Mouse (Mus musculus) midbrain, embryonic 14.5 days (tissue): Measurements from ENCODE around the gene Coil. TPM values are rescaled to one million over a fixed set of nuclear protein-coding genes. Genes with fewer than 3 reads are reported as not detected.

ENCODE experiments used
- ATAC-seq: fragments of 200-750 bp; cut with Nextera tagmentation; 2 replicates; pipeline ENCODE4 v1.8.0; 2017; ENCODE audit warnings: moderate number of reproducible peaks, moderate library complexity; ENCODE audit not compliant: low FRiP score, low TSS enrichment
- DNase-seq: peaks from one replicate; pipeline ENCODE4 v3.0.0-alpha.2; 2015
- H3K27ac ChIP-seq: fragments of 300-500 bp; sonication (generic); replicated peaks from 2 replicates; pipeline ENCODE4 v1.5.1; 2014; ENCODE audit warnings: mild to moderate bottlenecking, low read depth, low read length, moderate library complexity
- H3K27me3 ChIP-seq: fragments of 300-500 bp; sonication (generic); 2 replicates; pipeline ENCODE4 v1.6.1; 2014; ENCODE audit warnings: low read length, control low read depth, mixed read lengths; ENCODE audit not compliant: control insufficient read depth, insufficient read depth
- H3K36me3 ChIP-seq: fragments of 300-500 bp; sonication (generic); 2 replicates; pipeline ENCODE4 v1.6.1; 2014; ENCODE audit warnings: low read length, control low read depth; ENCODE audit not compliant: control insufficient read depth, insufficient read depth
- H3K4me1 ChIP-seq: fragments of 300-500 bp; sonication (generic); 2 replicates; pipeline ENCODE4 v1.6.1; 2014; ENCODE audit warnings: mild to moderate bottlenecking, antibody characterized with exemption, low read length, control low read depth; ENCODE audit not compliant: control insufficient read depth, insufficient read depth
- H3K4me2 ChIP-seq: fragments of 300-500 bp; sonication (generic); 2 replicates; pipeline ENCODE4 v1.6.1; 2014; ENCODE audit warnings: mild to moderate bottlenecking, low read length, moderate library complexity
- H3K4me3 ChIP-seq: fragments of 300-500 bp; sonication (generic); replicated peaks from 2 replicates; pipeline ENCODE4 v1.5.1; 2014; ENCODE audit warnings: low read depth, low read length
- H3K9ac ChIP-seq: fragments of 300-500 bp; sonication (generic); replicated peaks from 2 replicates; pipeline ENCODE4 v1.6.1; 2014; ENCODE audit warnings: mild to moderate bottlenecking, low read length, moderate library complexity
- H3K9me3 ChIP-seq: fragments of 300-500 bp; sonication (generic); 2 replicates; pipeline ENCODE4 v1.6.1; 2016; ENCODE audit warnings: low read length, control low read depth, mixed read lengths; ENCODE audit not compliant: control insufficient read depth
- WGBS: fragments of 180-500 bp; shearing (Covaris S2); extraction: QIAGEN DNeasy Blood & Tissue Kit; methylation state at CpG from one replicate; pipeline ENCODE4 v1.1.7; 2014; 5-methylcytosine and 5-hydroxymethylcytosine counted together
- polyA plus RNA-seq: library from polyadenylated mRNA; unstranded; fragments of >200 nt; fragmentation: Nextera tagmentation; extraction: Ambion mirVana; gene quantifications from 2 replicates; pipeline ENCODE4 v1.2.1, GENCODE M21; 2014

Coil gene
- polyA plus RNA-seq, 1 experiment from 2014 or later: 19.2 TPM

DNA sequence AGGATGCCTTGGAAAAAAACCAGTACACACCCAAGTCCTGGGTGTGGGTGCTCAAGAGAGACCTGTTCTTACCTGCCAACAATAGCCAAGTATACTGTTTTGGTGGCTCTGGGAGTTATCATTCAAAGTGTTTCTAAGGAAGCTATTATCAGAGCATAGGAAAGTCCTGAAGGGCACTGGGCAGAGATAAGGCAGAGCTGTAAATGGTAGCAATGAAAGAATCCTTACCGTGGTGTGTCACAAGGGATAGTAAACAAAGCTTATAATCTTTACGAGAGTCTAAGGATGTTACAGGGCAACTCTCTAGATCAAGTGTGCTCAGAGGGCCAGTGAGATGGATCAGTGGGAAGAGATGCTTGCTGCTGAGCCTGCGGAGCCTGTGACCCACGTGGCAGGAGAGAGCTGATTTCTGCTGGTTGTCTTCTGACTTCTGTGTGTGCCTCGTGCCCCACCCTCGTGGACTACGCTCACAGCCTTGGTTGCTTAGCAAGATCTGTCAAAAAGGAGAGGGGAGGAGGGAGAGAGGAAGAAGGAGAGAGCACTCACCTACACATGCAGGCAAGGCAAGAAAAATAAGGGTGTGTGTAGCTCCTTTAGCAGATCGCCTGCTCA is 52.2 kb downstream of the Coil start:
- Histone ChIP-seq H3K36me3 (no peaks in the 10 kb centered on the region), H3K9me3 (no peaks in the 10 kb centered on the region), H3K27ac (no peak overlapping the region), H3K9ac (no peak overlapping the region), H3K4me3 (no peak overlapping the region), H3K4me2 (no peak overlapping the region), H3K27me3 (no peaks in the 10 kb centered on the region), H3K4me1 (no peaks in the 10 kb centered on the region)
- DNase-seq (no peak), ATAC-seq (no peak)
- 73% methylated on average over 8 of the region's 8 CpGs for WGBS

DNA sequence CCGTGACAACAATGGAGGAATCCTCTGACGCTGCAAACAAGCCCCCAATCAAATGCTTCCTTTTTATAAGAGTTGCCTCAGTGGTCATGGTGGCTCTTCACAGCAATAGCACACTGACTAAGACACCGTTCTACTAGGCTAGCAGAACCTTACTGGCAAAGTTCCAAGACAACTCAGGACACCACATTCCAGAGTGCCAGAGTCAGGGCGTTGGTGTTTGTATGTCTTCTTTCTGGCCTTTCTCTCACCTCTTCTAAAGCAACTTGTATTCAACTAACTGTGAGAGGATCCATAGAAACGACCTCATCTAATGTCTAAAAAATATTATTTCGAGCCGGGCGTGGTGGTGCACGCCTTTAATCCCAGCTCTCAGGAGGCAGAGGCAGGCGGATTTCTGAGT is 53.4 kb downstream of the Coil start:
- DNase-seq (no peak), ATAC-seq (no peak)

DNA sequence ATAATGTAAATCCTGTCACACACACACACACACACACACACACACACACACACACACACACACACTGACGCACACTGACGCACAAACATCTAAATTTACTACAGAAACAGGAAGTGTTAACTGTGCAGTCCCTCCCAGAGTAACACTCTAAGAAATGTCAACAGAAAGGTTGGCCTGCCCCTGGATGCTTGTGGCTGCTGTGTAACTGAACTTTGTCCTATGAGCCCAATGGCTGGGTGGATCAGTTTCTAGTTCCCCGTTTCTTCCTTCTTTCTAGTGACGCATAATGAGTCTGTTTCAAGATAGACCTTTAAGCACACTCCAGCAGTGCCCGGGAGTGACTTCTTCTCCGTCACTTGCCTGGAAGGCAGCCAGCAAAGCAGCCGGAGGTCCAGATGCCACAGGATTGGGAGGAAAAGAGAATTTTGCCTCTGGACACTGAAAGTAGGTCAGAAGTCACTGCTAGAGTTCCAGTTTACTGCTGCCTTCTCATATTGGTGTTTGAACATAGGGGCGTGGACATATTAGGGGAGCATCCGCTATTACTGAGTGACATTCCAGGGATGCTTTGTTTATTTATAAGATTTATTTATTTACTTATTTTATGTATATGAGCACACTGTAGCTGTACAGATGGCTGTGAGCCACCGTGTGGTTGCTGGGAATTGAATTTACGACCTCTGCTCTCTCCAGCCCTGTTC is 54.3 kb downstream of the Coil start:
- Histone ChIP-seq H3K36me3 (no peaks in the 10 kb centered on the region), H3K27me3 (no peaks in the 10 kb centered on the region), H3K27ac (no peak overlapping the region), H3K4me1 (no peaks in the 10 kb centered on the region), H3K9me3 (no peaks in the 10 kb centered on the region), H3K4me3 (no peak overlapping the region), H3K4me2 (no peak overlapping the region), H3K9ac (no peak overlapping the region)
- ATAC-seq (no peak), DNase-seq (peak; percentile 51)
- WGBS: 73% methylated on average over 11 of the region's 11 CpGs

More for the DNA sequence above, 53.4 kb downstream of the Coil start:
- 70% methylated on average over 10 of the region's 10 CpGs for WGBS
- H3K36me3 ChIP-seq: no peaks in the 10 kb centered on the region
- no peaks in the 10 kb centered on the region for H3K9me3 ChIP-seq
- H3K9ac ChIP-seq: no peak overlapping the region
- no peaks in the 10 kb centered on the region for H3K4me1 ChIP-seq
- H3K4me3 ChIP-seq: no peak overlapping the region
- no peak overlapping the region for H3K4me2 ChIP-seq
- no peak overlapping the region for H3K27ac ChIP-seq
- no peaks in the 10 kb centered on the region for H3K27me3 ChIP-seq

DNA sequence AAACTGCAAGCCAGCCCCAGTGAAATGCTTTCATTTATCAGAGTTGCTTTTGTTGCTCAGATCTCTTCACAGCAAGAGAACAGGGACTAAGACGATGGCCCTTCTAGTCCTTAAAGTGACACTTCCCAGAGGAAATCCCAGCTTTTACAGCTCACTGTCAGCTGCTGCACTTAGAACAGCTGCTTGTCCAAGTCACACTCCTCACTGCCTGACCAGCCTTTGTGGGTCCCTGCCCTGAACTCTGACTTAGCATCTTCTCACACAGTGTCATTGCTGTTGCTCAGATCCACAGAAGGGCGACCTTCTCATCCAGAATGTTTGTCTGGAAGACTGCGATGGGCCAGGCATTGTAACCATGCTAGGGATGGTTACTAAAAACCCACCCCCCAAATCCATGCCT is 55.6 kb downstream of the Coil start:
- Histone ChIP-seq H3K36me3 (no peaks in the 10 kb centered on the region), H3K27ac (no peak overlapping the region), H3K9ac (no peak overlapping the region), H3K4me2 (no peak overlapping the region), H3K27me3 (no peaks in the 10 kb centered on the region), H3K9me3 (no peaks in the 10 kb centered on the region), H3K4me3 (no peak overlapping the region), H3K4me1 (no peaks in the 10 kb centered on the region)
- WGBS: 69% methylated on average over 3 of the region's 3 CpGs
- DNase-seq (no peak), ATAC-seq (no peak)

DNA sequence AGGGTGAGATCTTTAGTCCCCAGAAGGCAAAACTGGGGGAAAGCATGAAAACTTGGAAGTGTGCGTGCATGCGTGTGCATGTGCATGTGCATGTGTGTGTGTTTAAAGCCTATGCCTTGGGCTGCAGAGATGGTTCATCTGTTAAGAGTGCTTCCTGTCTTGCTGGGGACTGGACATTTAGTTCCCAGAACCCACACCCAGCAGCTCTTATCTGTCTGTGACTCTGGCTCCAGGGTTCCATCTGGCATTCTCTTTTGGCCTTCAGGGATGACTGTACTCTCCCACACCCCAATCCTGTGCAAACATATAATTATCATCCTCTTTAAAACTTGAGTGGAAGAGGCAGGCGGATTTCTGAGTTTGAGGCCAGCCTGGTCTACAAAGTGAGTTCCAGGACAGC is 56.1 kb downstream of the Coil start:
- Histone ChIP-seq H3K27ac (no peak overlapping the region), H3K36me3 (no peaks in the 10 kb centered on the region), H3K4me1 (no peaks in the 10 kb centered on the region), H3K9me3 (no peaks in the 10 kb centered on the region), H3K4me3 (no peak overlapping the region), H3K9ac (no peak overlapping the region), H3K4me2 (no peak overlapping the region), H3K27me3 (no peaks in the 10 kb centered on the region)
- DNase-seq: no peak
- WGBS: over 99% methylated on average over 3 of the region's 3 CpGs
- ATAC-seq: no peak

DNA sequence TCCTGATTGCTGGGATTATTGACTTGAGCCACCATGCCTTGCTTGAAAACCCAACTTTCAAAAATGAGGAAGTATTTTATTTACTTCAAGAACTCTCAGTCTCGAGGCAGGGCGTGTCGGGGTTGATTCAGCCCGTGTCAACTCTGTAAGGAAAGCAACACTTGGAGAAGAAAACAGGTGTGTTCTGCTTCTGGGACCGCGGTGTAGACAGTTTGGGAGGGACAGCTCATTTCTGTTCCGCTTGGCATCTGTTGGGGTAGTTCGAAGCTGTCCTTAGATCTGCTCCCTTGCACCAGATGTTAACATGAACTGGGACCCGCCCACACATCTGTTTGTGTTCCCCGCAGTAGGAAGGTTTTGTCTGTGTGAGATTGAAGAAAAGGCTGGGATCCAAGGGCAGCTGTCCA is 57.9 kb downstream of the Coil start:
- no peak overlapping the region for H3K4me2 ChIP-seq
- H3K9me3 ChIP-seq: no peaks in the 10 kb centered on the region
- no peak overlapping the region for H3K27ac ChIP-seq
- H3K4me1 ChIP-seq: no peaks in the 10 kb centered on the region
- H3K9ac ChIP-seq: no peak overlapping the region
- 78% methylated on average over 10 of the region's 10 CpGs for WGBS
- ATAC-seq: no peak
- no peaks in the 10 kb centered on the region for H3K27me3 ChIP-seq
- no peak for DNase-seq
- H3K4me3 ChIP-seq: no peak overlapping the region
- H3K36me3 ChIP-seq: no peaks in the 10 kb centered on the region

DNA sequence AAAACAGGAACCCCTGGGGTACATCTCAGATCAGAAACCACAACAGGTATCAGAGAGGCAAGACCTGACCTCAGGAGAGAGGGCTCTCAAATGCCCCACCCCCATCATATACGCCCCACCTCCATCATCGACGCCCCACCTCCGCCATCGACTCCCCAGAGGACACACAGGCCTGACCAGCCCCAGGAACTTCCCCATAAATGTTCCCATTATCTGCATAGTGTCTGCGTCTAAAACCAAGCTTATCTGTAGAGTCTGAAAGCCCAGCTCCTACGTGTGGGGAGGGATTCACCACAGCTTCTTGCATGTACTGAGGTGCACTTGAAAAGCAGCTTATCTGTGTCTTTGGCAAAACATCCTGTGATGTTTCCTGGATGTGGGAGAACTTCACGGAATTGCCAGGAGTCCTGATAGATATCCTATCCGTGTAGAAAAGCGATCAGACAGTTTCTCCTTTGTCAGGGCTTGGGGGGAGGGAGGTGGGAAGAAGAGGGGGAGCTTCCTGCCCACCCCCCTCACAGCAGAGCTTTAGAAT is 58.9 kb downstream of the Coil start:
- Histone ChIP-seq H3K27ac (no peak overlapping the region), H3K27me3 (no peaks in the 10 kb centered on the region), H3K9ac (no peak overlapping the region), H3K36me3 (no peaks in the 10 kb centered on the region), H3K4me1 (no peaks in the 10 kb centered on the region), H3K9me3 (no peaks in the 10 kb centered on the region), H3K4me3 (no peak overlapping the region), H3K4me2 (no peak overlapping the region)
- 65% methylated on average over 10 of the region's 10 CpGs for WGBS
- DNase-seq: no peak
- ATAC-seq: no peak

- no peaks in the 10 kb centered on the region for H3K9me3 ChIP-seq
- no peak for ATAC-seq
- no peaks in the 10 kb centered on the region for H3K27me3 ChIP-seq
- no peak overlapping the region for H3K27ac ChIP-seq
- DNase-seq: no peak
- no peaks in the 10 kb centered on the region for H3K4me1 ChIP-seq
- no peaks in the 10 kb centered on the region for H3K36me3 ChIP-seq
- WGBS: 72% methylated on average over 6 of the region's 6 CpGs
- no peak overlapping the region for H3K9ac ChIP-seq
- H3K4me2 ChIP-seq: no peak overlapping the region
- no peak overlapping the region for H3K4me3 ChIP-seq
Observed at GRCm38 (mm10) chr11:89030552-89030951, 60.5 kb downstream of the Coil start.

DNA sequence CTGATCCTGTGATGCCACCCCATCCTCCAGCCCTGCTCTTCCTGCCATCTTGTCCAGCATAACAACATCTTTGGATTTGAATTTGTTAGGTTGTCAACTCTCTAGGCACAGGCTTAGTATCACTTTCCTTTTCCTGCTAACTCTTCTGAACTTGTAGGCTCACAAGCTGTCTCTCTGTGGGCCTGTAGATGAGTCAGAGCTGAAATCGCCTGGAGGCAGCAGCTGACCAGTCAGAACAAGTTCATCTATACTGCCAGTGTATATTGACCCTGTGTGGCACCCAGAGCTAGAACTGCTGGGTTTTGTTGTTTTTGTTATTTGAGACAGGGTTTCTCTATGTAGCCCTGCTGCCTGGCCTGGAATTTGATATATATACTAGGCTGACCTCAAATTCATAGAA is 61.1 kb downstream of the Coil start:
- Histone ChIP-seq H3K36me3 (no peaks in the 10 kb centered on the region), H3K27me3 (no peaks in the 10 kb centered on the region), H3K4me1 (no peaks in the 10 kb centered on the region), H3K4me3 (no peak overlapping the region), H3K9ac (no peak overlapping the region), H3K9me3 (no peaks in the 10 kb centered on the region), H3K27ac (no peak overlapping the region), H3K4me2 (no peak overlapping the region)
- no peak for ATAC-seq
- 76% methylated on average over 1 of the region's 1 CpGs for WGBS
- no peak for DNase-seq
